Mouse (Mus musculus) liver, embryonic 14.5 days (tissue): ENCODE measurements around the gene Il17rc.

ENCODE experiments used
- CTCF ChIP-seq: IDR thresholded peaks from 2 replicates; pipeline ENCODE4 v1.5.1; 2016; ENCODE audit warnings: antibody characterized with exemption, low read depth, control low read depth
- EP300 ChIP-seq: IDR thresholded peaks from 2 replicates; pipeline ENCODE4 v1.6.1; 2016; ENCODE audit warnings: antibody characterized with exemption, low read depth

GRCm38 (mm10) chr6:113471297-113471936 lies at the start of gene Il17rc:
- TF ChIP-seq EP300 (no peak), CTCF (no peak)
